Mouse (Mus musculus) spleen, adult 2 months (tissue): ENCODE measurements around the gene Pitpna.

Experiments used
- CTCF ChIP-seq: fragments of 200-500 bp; IDR thresholded peaks from 2 replicates; pipeline ENCODE4 v1.5.1; 2011; ENCODE audit warnings: mild to moderate bottlenecking, inconsistent platforms; ENCODE audit not compliant: insufficient read depth, insufficient read length, insufficient replicate concordance; ENCODE audit errors: extremely low read depth
- POLR2A ChIP-seq: fragments of 200-500 bp; IDR thresholded peaks from 2 replicates; pipeline ENCODE4 v1.6.1; 2011; ENCODE audit warnings: low read depth, low read length, inconsistent platforms

- TF ChIP-seq CTCF (no peak), POLR2A (no peak)
Measured at GRCm38 (mm10) chr11:75615556-75615955, 27.7 kb downstream of the Pitpna start.
